Mouse (Mus musculus) frontal cortex, postnatal 36 days (tissue): ENCODE measurements at regions not wholly inside any gene's neighbourhood (a gene's known extent, or its start where the extent isn't known, plus 50 kb on each side); places are given as distances from the start of the nearest gene placed in this dataset.
"Not testable (repeated sequence)": the region's sequence is repeated elsewhere in the genome, so short reads cannot be mapped to it uniquely, and the experiment has no call there.

Source experiments
- DNase-seq, 2 experiments: peaks; one replicate each; pipeline ENCODE4 v3.0.0; 2022; ENCODE audit warnings: low spot score in 2 of 2

GRCm38 (mm10) chr4:131416209-131416608 is 421.9 kb downstream of the Ptpru start:
- no peak for DNase-seq

DNA sequence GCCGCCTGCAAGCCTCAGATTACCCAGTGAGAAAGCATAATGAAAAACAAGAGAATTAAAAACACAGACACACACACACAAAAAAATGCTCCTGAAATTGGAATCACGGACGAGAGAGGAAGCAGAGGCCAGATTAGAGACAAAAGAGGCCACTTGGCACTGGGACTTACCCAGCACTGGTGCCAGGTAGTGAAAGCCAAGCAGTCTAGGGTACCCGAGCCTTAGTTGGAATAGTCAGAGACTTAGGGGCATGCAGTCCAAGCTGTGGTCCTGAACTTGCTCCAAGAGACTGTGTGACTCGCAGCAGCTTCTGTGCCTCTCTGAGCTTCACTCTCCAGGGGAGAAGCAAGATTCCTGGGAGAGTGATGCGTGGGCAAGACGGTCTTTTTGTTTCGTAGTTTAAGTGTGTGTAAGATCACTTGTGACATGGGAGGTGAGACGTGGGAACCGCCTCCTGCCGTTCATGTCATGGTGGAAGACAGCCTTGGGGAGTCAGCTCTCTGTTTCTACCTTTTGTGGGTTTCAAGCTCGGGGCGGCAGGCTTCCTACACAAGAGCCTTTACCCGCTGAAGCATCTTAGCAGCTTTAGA is 420.8 kb downstream of the Ptpru start:
- peak; percentile 27 to 49 for DNase-seq

GRCm38 (mm10) chr4:131425311-131425710 is 412.8 kb downstream of the Ptpru start:
- no peak for DNase-seq

DNA sequence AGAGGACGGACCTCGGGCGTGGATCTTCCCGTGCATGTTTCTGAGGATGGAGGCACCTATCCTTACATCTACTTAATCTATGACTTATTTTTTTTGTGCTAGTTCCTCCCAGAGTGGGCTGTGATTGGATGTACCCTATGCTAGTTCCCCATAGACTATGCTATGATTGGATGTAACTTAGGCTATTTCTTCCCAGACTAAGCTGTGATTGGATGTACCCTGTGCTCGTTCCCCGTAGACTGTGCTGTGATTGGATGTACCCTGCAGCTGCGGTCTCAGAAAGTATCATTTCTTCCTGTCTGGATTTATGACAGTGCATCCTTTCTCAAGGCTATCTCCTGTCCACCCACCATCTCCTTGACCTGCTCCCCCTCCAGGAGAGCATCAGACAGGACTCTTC is 410.2 kb downstream of the Ptpru start:
- DNase-seq: no peak

GRCm38 (mm10) chr4:131429356-131429755 is 408.7 kb downstream of the Ptpru start:
- DNase-seq: peak in 1 of 2 experiments; percentile 31

DNA sequence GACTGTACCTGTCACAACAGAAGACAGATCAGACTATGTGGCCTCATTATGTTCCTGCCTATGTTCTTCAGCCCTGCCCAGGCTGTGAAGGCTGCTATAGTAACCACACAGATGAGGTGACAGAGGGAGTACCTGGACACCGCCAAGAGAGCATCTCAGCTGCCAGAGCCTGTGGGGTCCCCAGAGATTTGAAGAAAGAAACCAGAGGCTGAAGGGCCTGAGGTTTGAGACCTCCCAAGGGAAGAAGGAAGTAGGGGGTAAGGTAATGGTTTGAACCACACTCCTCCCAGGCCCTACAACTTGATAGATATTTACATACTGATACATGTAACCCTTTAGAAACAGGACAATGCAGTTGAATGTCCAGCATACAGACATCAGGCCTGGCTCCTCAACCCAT is 407.7 kb downstream of the Ptpru start:
- DNase-seq: no peak

GRCm38 (mm10) chr4:131431188-131431587 is 406.9 kb downstream of the Ptpru start:
- peak; percentile 83 to 85 for DNase-seq

GRCm38 (mm10) chr4:131432591-131433177 is 405.4 kb downstream of the Ptpru start:
- no peak for DNase-seq

DNA sequence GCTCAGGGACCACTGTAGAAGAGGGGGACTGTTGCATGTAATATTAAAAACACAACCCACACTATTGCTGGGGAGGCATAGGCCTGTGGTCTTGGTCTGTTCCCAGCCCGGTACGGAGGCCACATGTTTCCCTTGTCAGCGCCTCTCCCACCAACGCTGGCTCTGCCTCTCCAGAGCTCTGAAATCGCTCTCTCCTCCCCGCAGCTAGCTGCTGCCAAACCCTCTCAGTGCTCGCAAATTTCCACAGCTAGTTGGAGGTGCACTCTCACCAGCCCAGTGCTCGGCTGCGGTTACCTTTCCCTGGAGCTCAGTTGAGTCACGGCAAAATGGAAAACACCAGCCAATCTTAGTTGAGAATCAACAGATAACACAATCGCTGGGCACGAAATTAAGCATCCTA is 402.9 kb downstream of the Ptpru start:
- peak in 1 of 2 experiments; percentile 29 for DNase-seq

GRCm38 (mm10) chr4:131438403-131438802 is 399.7 kb downstream of the Ptpru start:
- DNase-seq: no peak

DNA sequence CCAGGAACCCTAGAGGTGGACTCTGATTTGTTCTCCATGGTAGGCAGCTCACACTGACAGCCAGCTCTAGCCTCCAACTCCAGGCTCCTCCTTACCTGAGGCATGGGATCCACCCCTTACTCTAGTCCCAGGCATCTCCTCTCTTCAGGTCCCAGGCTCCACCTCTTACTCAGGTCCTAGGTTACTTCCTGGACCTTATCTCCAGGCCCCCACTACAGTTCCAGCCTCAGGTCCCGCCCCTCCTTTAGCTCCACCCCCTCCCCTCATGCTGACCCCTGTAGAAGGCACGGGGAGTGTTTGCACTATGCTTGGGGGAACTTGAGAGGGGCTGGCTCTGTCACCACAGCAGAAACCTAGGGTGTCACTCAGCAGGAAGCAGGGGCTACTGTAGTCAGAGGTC is 399.2 kb downstream of the Ptpru start:
- DNase-seq: no peak

DNA sequence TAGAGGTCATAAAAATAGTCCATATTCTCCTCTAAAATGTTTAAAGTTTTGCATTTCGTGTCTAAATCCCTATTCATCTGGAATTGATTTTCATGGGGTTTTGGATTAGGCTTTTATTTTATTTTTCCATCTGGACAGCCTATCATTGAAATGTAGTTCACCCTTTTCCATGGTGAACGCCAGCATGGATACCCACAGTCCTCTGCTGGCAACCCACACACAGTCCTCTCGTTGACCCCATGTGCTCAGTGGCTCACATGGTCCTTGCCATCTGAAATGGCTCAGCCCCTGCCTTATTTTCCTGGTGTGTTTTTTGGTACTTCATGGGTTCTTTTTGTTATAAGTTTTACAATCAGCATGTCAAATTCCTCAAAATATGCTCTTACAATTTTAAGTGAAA is 397.2 kb downstream of the Ptpru start:
- DNase-seq: no peak

DNA sequence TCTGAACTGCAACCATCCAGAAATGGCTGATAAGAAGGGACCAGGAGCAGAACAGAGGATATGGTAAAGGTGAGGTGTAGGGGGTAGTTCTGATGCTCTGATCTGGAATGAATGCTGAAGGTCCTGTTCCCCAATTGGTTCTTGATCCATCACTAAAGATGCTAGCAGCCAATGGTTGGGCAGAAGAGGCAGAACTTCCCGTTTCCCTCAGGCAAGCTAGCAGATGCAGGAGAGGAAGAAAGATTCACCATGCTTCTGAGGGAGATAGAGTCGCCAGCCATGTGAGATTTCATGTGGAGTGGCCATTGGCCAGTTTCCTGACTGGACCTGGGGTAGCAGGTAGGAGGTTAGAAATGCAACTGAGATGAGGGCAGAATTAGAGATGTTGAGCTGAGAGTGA is 394.6 kb downstream of the Ptpru start:
- DNase-seq: no peak

GRCm38 (mm10) chr4:131450296-131450695 is 387.8 kb downstream of the Ptpru start:
- not testable (repeated sequence) for DNase-seq

- DNase-seq: no peak
Measured at GRCm38 (mm10) chr4:131457551-131457950, 380.5 kb downstream of the Ptpru start.

- DNase-seq: no peak
Measured at GRCm38 (mm10) chr4:131459746-131460145, 378.3 kb downstream of the Ptpru start.

DNA sequence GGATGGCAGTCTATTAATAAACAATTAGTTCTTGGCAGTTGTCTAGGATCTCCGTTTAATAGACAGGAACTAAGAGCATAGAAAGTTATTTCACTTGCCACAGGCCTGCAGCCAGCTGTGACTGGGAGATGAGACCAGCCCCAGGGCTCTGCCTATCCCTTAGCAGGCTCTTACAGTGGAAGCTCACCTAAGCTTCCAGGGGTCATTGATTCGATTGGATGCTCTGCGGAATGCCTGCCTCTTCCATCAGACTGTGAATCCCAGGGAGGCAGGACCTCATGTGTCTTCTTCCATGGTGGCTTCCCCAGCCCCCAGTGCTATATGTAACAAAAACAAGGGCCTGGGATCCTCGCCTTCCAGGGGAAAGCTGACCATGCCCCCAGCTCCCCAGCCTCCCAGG is 376.8 kb downstream of the Ptpru start:
- DNase-seq: no peak

- DNase-seq: no peak
Measured at GRCm38 (mm10) chr4:131461728-131462127, 376.4 kb downstream of the Ptpru start.

DNA sequence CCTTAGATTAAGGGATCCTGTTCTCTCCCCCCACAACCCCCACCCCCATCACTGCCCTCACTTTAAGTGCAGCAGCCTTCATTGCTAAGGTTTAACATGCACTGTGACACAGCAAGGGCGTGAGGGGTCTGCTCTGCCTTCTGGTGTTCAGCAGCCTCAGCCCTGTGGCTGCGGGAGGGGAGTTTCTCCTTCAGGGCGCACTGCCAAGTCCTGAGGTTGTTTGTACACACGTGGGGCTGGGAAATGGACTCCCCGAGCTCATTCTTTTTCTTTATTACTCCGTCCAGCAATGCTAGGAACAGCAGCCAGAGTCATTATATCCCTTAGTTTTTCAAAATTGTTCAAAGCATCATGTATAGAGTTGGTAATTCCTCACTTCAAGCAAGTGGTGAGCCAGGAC is 363.1 kb downstream of the Ptpru start:
- DNase-seq: no peak

- no peak for DNase-seq
Measured at GRCm38 (mm10) chr4:131478923-131479322, 359.2 kb downstream of the Ptpru start.

GRCm38 (mm10) chr4:131483958-131484605 is 354.0 kb downstream of the Ptpru start:
- no peak for DNase-seq

- DNase-seq: no peak
Measured at GRCm38 (mm10) chr4:131484607-131485111, 353.4 kb downstream of the Ptpru start.
